Mouse (Mus musculus) cerebellum, adult 18-20 months (tissue): ENCODE results near the gene Polr3b.

Experiments used
- DNase-seq, 2 experiments: peaks; one replicate each; pipeline ENCODE4 v3.0.0; 2021

Gene Polr3b

DNA sequence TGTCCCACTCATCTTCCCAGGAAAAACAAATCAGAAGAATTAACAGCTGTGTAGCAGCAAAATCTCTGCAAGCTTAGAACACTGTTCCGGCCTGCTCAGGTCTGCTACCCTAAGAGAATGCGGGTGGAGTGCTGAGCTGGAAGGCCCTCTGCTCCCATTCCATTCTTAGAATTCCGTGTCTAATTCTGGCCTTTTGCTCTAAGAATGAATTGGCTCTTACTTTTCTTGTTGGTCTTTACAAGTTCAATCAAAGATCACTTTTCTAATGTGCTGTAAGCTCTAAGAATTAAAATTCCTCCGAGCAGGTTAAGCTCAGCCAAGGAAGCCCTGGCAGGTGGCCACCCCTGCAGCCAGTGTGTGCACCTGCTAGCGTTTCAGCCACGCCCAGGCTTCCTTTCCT is 90.4 kb downstream of the Polr3b start:
- DNase-seq: no peak

DNA sequence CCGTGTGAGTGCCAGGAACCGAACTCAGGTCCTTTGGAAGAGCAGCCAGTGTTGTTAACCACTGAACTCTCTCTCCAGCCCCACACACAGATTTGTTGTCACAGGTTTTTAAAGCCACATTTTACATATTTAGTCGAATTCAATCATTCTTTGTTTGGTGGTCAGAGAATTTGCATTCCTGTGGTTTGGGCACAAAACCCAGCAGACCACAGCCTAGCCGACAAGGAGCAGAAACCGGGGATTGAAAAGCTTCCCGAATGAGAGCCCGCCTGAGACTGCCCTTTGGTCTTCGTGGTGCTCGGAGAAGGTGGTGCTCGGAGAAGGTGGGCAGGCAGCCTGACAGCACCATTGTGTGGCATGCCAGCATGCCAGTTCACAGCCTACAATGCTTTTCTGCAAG is 91.0 kb downstream of the Polr3b start:
- no peak for DNase-seq

- no peak for DNase-seq
These were observed 93.5 kb downstream of the Polr3b start for GRCm38 (mm10) chr10:84715639-84716038.

DNA sequence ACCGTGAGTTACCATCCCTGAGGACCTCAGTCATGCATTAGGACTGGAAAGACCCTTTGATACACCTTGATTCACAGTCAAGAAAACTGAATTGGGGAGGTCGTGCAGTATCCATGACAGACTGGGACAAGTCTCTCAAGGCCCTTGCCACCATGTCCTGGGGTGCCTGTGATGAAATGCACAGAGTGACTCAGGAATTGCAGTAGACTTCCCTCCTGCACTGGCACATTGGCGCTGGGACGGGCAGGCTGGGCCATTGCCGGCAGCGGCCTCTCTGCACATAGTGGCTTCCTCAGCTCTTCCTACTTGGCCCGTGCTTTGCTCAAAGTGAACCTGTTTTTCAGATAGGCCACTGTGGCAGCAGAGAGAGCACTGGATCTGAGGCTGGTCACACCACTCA is 94.5 kb downstream of the Polr3b start:
- DNase-seq: no peak

- no peak for DNase-seq
These were observed 100.6 kb downstream of the Polr3b start for GRCm38 (mm10) chr10:84722711-84723110.

GRCm38 (mm10) chr10:84727005-84727404 is 104.9 kb downstream of the Polr3b start:
- DNase-seq: no peak

- DNase-seq: no peak
These were observed 105.7 kb downstream of the Polr3b start for GRCm38 (mm10) chr10:84727760-84728159.

- no peak for DNase-seq
These were observed 108.0 kb downstream of the Polr3b start for GRCm38 (mm10) chr10:84730078-84730477.

DNA sequence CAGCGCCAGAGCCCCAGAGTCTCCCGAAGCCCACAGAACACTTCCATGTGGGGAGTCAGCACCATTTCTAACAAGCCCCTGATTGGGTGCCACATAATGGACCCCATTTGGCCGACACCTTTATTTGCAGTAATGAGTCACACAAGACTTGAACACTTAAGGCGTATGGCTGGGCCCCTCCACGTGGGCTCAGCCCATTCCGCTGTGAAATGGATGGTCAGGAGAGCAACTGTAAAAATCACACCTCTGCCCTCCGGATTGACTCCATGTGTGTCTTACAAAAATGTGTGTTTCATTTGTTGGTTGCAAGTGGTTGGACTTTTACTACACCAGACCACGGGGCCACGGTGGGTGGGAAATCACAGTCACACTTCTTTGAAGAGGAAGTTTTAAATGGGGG is 108.9 kb downstream of the Polr3b start:
- no peak for DNase-seq

DNA sequence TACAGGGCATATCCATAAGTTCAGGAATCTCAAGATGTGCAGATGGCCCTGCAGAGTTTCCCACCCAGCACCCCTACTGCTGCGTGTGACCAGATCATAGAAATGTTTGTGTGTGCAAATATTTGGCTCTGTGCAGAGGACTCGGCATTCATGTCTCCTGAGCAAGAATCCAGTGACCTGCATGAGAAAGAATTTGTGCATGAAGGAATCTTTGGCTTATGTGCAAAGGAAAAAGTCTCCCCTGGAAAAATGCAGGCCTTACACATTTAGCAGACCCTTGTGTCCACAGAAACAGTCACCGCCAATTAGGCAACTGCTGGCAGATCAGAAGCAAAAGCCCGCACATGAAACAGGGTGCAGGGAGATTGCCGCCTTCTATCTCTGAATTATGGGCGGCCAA is 111.4 kb downstream of the Polr3b start:
- DNase-seq: no peak

GRCm38 (mm10) chr10:84754851-84755785 is 133.0 kb downstream of the Polr3b start:
- DNase-seq: peak in 1 of 2 experiments; percentile 9

DNA sequence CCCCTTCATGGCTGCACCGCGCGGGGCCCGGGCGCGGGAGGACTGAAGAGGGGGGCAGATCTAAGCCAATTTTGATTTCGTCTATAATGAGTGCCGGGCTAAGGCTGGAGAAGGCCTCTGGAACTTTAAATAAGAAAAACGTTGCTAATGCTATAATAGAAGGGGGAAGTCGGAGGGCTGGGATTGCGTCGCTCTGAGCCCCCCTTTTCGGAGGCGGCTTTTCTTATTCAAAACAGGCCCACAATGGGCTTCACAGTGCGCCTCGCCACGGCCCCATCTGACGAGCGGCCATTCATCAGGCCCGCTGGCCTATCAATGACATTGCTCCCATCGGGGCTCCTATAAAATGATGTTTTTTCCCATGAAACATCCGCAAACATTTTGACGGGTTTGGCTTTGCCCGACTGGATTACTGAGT is 133.7 kb downstream of the Polr3b start, which contains the start of gene Rfx4:
TSS of gene Rfx4 (plus strand) at position 277 of the 418 bp plus-strand sequence.
- no peak for DNase-seq

DNA sequence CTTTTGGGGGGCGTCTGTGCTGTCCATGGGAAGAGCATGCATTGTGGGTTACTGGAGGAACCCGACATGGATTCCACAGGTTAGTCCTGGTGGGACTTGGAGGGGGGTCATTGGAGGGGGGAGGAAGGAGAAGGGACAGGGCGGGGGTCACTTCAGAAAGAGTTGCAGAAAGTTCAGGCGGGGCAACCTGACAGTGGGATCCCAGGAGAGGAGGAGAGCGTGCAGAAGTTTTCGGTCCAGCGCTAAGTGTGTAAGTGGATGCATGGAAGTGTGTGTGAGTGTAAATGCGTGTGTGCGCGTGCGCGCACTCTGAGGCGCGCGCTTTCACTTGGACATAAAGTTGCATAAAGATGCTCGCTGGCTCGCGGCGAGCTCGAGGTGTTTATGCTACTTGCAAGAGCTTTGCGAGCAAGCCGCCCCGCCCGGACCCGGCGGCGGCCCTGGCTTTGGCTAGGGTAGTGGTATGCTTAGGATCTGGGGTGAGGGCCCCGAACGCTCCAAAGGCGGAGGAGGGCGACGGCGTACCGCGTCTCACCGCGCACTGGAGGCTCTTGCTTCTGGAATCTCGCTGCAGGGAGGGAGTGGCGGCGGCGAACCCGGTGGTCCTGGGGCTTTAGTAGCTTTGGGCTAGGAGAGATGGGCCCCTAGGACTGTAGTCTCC is 134.5 kb downstream of the Polr3b start:
- no peak for DNase-seq

GRCm38 (mm10) chr10:84757426-84758199 is 135.5 kb downstream of the Polr3b start:
- DNase-seq: no peak

GRCm38 (mm10) chr10:84758200-84758468 is 136.0 kb downstream of the Polr3b start:
- DNase-seq: no peak

DNA sequence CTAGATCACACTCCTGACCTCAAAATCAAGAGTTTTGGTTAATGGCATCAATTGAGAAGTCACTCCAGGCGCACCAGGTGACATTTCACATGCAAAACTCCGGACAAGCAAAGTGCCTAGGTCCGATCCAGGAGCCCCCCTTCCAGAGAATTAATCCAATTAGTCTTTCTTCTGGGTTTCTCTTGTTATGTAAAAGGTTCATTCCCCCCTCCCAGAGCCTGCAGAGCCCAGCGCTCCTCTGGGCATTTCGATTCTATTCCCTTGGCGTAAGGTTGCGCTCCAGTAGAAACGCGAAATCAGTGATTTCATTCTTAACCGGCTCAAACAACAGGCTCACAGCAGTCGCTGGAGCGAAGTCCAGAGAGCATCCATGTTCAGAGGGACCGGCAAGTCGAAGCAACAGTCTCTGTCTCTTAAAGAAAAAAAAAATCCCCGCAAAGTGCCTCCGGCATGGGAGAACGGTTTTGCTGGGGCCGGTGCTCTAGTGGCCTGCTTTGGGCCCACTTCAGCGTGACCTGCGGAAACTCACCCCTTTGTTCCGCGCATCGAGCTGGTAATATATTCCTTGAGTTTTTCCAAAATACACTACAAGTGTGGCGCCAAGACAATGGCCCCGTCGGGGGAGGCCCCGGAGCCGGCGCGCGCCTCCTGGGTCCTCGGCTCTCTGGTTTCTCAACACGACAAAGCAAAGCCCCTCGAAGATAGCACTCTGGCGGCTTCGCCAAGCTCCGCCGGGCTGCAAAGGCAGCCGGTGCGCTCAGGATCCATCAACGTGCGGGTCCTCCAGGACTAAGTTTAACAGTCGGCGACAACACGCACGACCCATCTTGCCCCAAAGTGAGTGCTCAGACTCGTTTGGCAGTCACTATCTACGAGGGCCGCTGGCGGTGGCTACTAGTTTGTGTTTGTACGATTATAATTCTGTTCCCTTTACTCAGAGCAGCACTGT is 136.7 kb downstream of the Polr3b start:
- DNase-seq: no peak

DNA sequence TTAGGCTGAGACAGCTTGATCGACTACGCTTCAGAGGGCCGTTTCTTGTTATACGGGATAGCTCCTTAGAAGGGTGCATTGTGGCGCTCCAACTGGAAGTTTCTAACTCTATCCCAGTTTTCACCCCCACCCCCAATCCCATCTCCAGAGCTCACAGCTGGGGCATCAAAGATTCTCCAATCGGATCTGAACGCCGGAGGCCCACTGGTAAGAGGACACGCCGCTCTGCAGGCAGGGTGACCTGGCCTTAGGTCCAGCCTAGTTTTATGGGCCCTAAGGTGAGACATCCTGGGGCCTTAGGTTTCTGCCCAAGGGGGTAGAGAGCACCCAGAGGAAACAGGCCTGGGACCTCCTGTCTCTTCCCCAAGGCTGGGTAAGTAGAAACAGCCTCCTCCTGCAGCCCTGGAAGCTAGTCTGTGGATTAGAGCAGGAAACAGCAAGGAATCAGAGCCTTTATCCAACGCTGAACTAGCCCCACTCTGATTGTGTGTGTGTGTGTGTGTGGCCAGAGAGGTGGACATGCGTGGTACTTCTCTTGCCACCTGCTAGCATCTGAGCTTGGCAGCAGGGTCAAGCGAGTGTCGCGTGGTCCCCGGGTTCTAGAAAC is 137.5 kb downstream of the Polr3b start:
- no peak for DNase-seq

DNA sequence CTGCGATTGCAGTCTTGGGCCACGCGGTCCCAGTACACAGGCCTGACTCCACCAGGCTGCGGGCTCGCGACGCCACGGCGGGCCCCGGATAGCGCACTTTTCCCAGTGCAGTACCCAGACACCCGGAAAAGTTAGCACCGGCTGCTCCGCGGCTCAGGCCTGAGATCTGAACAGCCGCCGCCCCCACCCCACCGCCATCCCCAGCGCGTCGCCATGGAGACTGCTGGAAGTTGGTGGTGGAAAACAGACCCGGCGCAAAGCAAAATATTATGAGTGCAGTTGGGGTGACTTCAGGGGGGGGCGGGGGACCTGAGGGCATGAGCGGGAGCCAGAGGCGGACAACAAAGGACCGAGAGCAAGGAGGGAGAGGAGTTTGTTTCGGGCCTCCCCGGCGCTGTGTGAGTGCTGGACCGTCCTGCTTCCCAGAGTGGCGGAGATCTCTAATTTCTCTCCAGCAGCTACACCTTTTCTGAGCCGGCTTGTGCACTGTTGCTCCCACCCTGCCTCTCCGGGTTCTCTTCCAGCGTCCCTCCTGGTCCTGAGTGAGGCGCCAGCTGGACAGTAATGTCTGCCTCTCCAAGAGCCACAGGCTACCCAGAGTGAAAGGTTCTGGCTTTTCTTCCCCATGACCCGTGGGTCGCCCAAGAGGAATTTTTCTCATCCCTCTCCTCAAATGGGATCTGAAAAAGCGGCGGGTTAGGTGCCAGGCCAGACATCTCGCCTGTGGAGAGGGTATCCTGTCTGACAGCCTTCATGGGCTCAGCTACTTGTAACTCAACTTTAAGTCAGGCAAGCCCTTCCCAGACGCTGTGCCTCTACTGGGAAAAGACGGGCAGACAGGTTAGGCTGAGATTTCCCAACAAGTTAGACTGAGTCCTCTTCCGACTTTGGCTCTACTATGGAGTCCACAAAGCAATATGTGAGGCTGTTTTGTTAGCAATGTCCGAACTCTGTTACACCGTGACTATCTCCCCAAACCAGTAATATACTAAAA is 138.3 kb downstream of the Polr3b start:
- DNase-seq: peak in 1 of 2 experiments; percentile 9

DNA sequence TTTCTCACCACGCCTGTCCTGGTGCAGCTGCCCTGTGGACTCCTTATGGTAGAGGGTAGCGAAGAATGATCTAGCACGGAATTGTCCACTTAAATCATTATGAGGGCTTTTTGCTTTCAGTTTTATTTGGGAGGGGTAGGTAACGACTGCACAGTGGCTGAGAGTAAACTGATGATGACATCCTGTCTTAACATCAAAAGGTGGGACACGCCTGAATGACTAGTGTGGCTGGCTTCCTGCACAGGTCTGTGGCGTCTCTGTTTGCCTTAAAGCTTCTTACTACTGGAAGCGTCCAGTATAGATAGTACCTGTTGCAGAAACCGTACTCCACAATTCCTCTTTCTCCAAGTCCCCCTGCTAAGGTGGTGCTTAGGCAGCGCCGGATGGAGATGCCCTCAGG is 146.7 kb downstream of the Polr3b start:
- DNase-seq: no peak

- DNase-seq: peak; percentile 48 to 57
These were observed 150.5 kb downstream of the Polr3b start for GRCm38 (mm10) chr10:84772380-84773130.
